Mouse (Mus musculus) T-cell, adult 2 months (primary cell): ENCODE results near the gene Pdcl.
A peak's percentile ranks its signal among the peaks of the same experiment; 100 is the strongest.

Experiments
- DNase-seq: peaks from one replicate; pipeline ENCODE4 v3.0.0; 2022; ENCODE audit warnings: low spot score

The Pdcl gene

GRCm38 (mm10) chr2:37358633-37359540 is at the start of gene Pdcl:
Pdcl (minus strand) TSS chr2:37359332.
- peak; percentile 91 for DNase-seq

GRCm38 (mm10) chr2:37395539-37395938 is 36.4 kb upstream of the Pdcl start:
- DNase-seq, result no peak

GRCm38 (mm10) chr2:37382921-37383320 is 23.8 kb upstream of the Pdcl start:
- DNase-seq, result no peak

- peak; percentile 57 for DNase-seq
Observed at GRCm38 (mm10) chr2:37380189-37380588, 21.1 kb upstream of the Pdcl start.

- no peak for DNase-seq
Observed at GRCm38 (mm10) chr2:37376018-37376417, 16.9 kb upstream of the Pdcl start.

GRCm38 (mm10) chr2:37370651-37371050 is 11.5 kb upstream of the Pdcl start:
- no peak for DNase-seq

GRCm38 (mm10) chr2:37359908-37360307 is 776 bp upstream of the Pdcl start:
- DNase-seq, result no peak

GRCm38 (mm10) chr2:37355571-37355970 is 3.6 kb downstream of the Pdcl start:
- DNase-seq, result no peak

GRCm38 (mm10) chr2:37351671-37352070 is 7.5 kb downstream of the Pdcl start:
- no peak for DNase-seq

- DNase-seq, result no peak
Observed at GRCm38 (mm10) chr2:37338497-37339187, 20.5 kb downstream of the Pdcl start.

- DNase-seq, result no peak
Observed at GRCm38 (mm10) chr2:37333321-37333720, 25.8 kb downstream of the Pdcl start.

- no peak for DNase-seq
Observed at GRCm38 (mm10) chr2:37326215-37326614, 32.9 kb downstream of the Pdcl start, which contains the start of gene Olfr368. Olfr368 (plus strand) TSS chr2:37326515.
